Mouse (Mus musculus) forebrain, embryonic 16.5 days (tissue): ENCODE data around the gene Aqp9. TPM values are rescaled to one million over a fixed set of nuclear protein-coding genes. Genes with fewer than 3 reads are reported as not detected.

ENCODE experiments used
- ATAC-seq: fragments of 200-750 bp; cut with Nextera tagmentation; 2 replicates; pipeline ENCODE4 v1.8.0; 2017; ENCODE audit warnings: mild to moderate bottlenecking, moderate library complexity
- H3K27ac ChIP-seq: fragments of 300-500 bp; sonication (generic); 2 replicates; pipeline ENCODE4 v1.5.1; 2014; ENCODE audit warnings: low read length, control low read depth
- H3K27me3 ChIP-seq: fragments of 300-500 bp; sonication (generic); replicated peaks from 2 replicates; pipeline ENCODE4 v1.6.1; 2014; ENCODE audit warnings: low read length; ENCODE audit not compliant: control insufficient read depth, insufficient read depth
- H3K36me3 ChIP-seq: fragments of 300-500 bp; sonication (generic); 2 replicates; pipeline ENCODE4 v1.6.1; 2014; ENCODE audit not compliant: control insufficient read depth, insufficient read depth
- H3K4me1 ChIP-seq: fragments of 300-500 bp; sonication (generic); replicated peaks from 2 replicates; pipeline ENCODE4 v1.6.1; 2014; ENCODE audit warnings: low read length; ENCODE audit not compliant: control insufficient read depth, insufficient read depth
- H3K4me2 ChIP-seq: fragments of 300-500 bp; sonication (generic); 2 replicates; pipeline ENCODE4 v1.6.1; 2014; ENCODE audit warnings: mild to moderate bottlenecking, low read length, control low read depth
- H3K4me3 ChIP-seq: fragments of 300-500 bp; sonication (generic); replicated peaks from 2 replicates; pipeline ENCODE4 v1.5.1; 2014; ENCODE audit warnings: mild to moderate bottlenecking, low read length, control low read depth
- H3K9ac ChIP-seq: fragments of 300-500 bp; sonication (generic); replicated peaks from 2 replicates; pipeline ENCODE4 v1.6.1; 2014; ENCODE audit warnings: low read depth, low read length, control low read depth
- H3K9me3 ChIP-seq: fragments of 300-500 bp; sonication (generic); 2 replicates; pipeline ENCODE4 v1.6.1; 2016; ENCODE audit warnings: low read length; ENCODE audit not compliant: control insufficient read depth
- WGBS: fragments of 180-500 bp; shearing (Covaris S2); extraction: QIAGEN DNeasy Blood & Tissue Kit; methylation state at CpG from one replicate; pipeline ENCODE4 v1.1.7; 2014; 5-methylcytosine and 5-hydroxymethylcytosine counted together
- polyA plus RNA-seq: library from polyadenylated mRNA; unstranded; fragments of >200 nt; fragmentation: Nextera tagmentation; extraction: Ambion mirVana; gene quantifications from 2 replicates; pipeline ENCODE4 v1.2.1, GENCODE M21; 2015

The Aqp9 gene
- polyA plus RNA-seq, 1 experiment from 2014 or later, result 1.2 TPM

GRCm38 (mm10) chr9:71065343-71065875 lies 103.1 kb downstream of the Aqp9 start:
- no peaks in the 10 kb centered on the region for H3K36me3 ChIP-seq
- no peak overlapping the region for H3K4me3 ChIP-seq
- no peak for ATAC-seq
- no peaks in the 10 kb centered on the region for H3K9me3 ChIP-seq
- no peaks in the 10 kb centered on the region for H3K4me1 ChIP-seq
- H3K27me3 ChIP-seq, result no peaks in the 10 kb centered on the region
- H3K4me2 ChIP-seq, result no peak overlapping the region
- no peak overlapping the region for H3K27ac ChIP-seq
- H3K9ac ChIP-seq, result no peak overlapping the region
- 62% methylated on average over 6 of the region's 6 CpGs for WGBS

GRCm38 (mm10) chr9:71064291-71064840 lies 104.1 kb downstream of the Aqp9 start:
- Histone ChIP-seq H3K9me3 (no peaks in the 10 kb centered on the region), H3K27me3 (no peaks in the 10 kb centered on the region), H3K36me3 (no peaks in the 10 kb centered on the region), H3K27ac (no peak overlapping the region), H3K4me1 (no peaks in the 10 kb centered on the region), H3K9ac (no peak overlapping the region), H3K4me3 (no peak overlapping the region), H3K4me2 (no peak overlapping the region)
- 76% methylated on average over 8 of the region's 8 CpGs for WGBS
- ATAC-seq, result no peak

DNA sequence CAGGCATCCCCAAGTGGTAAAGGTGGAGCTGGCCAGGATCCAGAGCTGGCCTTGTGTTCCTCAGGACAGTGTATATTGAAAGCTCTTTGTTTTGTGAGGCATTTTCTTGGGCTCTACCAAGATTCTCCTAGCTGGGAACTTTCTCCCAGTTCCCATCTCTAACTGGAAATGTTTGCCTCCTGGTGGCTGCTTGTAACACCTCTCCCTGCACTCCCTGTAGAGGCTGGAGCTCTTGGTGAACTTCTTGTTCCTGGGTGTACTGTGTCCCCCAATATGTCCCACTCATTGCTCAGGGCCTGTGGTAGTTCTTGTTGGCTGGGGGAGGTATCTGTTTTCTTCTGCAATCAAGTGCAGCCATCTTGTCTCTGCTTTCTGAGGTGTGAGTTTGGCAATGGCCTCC lies 104.9 kb downstream of the Aqp9 start:
- H3K27me3 ChIP-seq, result no peaks in the 10 kb centered on the region
- no peak overlapping the region for H3K4me3 ChIP-seq
- ATAC-seq, result no peak
- H3K4me1 ChIP-seq, result no peaks in the 10 kb centered on the region
- no peak overlapping the region for H3K9ac ChIP-seq
- no peaks in the 10 kb centered on the region for H3K36me3 ChIP-seq
- no peak overlapping the region for H3K27ac ChIP-seq
- no peaks in the 10 kb centered on the region for H3K9me3 ChIP-seq
- H3K4me2 ChIP-seq, result no peak overlapping the region

- no peak overlapping the region for H3K27ac ChIP-seq
These were observed 105.5 kb downstream of the Aqp9 start for GRCm38 (mm10) chr9:71062976-71063375.

DNA sequence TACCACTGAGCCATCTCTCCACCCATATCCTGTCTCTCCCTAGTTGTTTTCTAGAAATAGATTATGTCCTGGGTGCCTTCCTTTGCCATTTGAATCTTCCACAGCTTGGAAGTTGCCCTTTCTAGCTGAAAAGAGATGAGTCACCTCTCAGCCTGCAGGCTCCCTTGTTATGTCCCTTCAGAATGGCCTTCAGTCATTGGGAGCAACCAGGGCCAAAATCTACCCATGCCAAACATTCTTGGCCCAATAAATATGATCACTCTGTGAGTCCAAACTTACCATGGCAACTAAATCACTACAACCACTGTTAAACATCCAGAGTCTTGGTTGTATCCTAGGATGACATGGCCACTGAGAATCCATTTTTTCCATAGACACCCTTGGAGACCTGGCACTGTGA lies 106.2 kb downstream of the Aqp9 start:
- Histone ChIP-seq H3K27ac (no peak overlapping the region), H3K27me3 (no peaks in the 10 kb centered on the region), H3K4me3 (no peak overlapping the region), H3K36me3 (no peaks in the 10 kb centered on the region), H3K4me2 (no peak overlapping the region), H3K9ac (no peak overlapping the region), H3K9me3 (no peaks in the 10 kb centered on the region), H3K4me1 (no peaks in the 10 kb centered on the region)
- ATAC-seq, result no peak

More at GRCm38 (mm10) chr9:71062976-71063375, 105.5 kb downstream of the Aqp9 start:
- no peak for ATAC-seq
- 80% methylated on average over 4 of the region's 4 CpGs for WGBS
- Histone ChIP-seq H3K36me3 (no peaks in the 10 kb centered on the region), H3K9ac (no peak overlapping the region), H3K27me3 (no peaks in the 10 kb centered on the region), H3K9me3 (no peaks in the 10 kb centered on the region), H3K4me3 (no peak overlapping the region), H3K4me2 (no peak overlapping the region), H3K4me1 (no peaks in the 10 kb centered on the region)

Other genes with a start within 250 kb of the Aqp9 start
- gene Lipc, start 216.5 kb downstream of the Aqp9 start, polyA plus RNA-seq, result 0.22 and 0.26 TPM in 2 replicates
- 13.1 and 20.0 TPM in 2 replicates for gene Aldh1a2, start 47.1 kb upstream of the Aqp9 start, polyA plus RNA-seq